Mouse (Mus musculus): ENCODE data around the gene Cyp27a1.

DNA sequence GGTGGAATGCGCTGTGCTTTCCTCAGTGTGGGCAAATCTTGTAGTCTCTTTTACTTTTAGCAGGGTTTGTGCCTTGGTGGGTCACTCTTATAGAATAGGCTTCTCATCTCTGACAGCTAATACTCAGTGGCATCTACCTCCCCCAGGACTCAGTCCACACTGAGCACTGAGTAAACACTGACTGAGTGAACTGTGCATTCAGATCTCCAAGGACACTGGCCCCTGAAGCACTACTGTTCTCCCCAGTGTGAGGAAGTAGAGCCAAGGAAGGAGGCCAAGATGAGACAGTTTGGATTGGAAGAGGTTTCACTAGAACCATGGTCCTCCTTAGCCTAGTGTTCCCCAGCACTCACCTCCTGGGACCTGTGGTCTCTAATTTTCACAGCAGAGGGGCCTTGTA, 15.0 kb upstream of the Cyp27a1 start:
- TF ChIP-seq POLR2A (IDR thresholded peaks at IDR 0.05; ENCODE audit: borderline replicate concordance, insufficient read depth, low read length), result no peak
- TF ChIP-seq CTCF (IDR thresholded peaks at IDR 0.05; ENCODE audit: borderline replicate concordance, insufficient read depth, low read depth, low read length), result no peak

Data from cerebellum, adult 2 months (tissue).